Mouse (Mus musculus) liver, postnatal 0 days (tissue): ENCODE results near the gene Cryaa. TPM values are rescaled to one million over a fixed set of nuclear protein-coding genes. Genes with fewer than 3 reads are reported as not detected.

Source experiments
- ATAC-seq: fragments of 200-750 bp; cut with Nextera tagmentation; 2 replicates; pipeline ENCODE4 v1.8.0; 2017; ENCODE audit warnings: mild to moderate bottlenecking, moderate library complexity
- DNase-seq: peaks from one replicate; pipeline ENCODE4 v3.0.0-alpha.2; 2016
- H3K27ac ChIP-seq: fragments of 300-500 bp; sonication (generic); 2 replicates; pipeline ENCODE4 v1.5.1; 2014; ENCODE audit warnings: antibody characterized with exemption, moderate library complexity, mild to moderate bottlenecking, low read depth
- H3K27me3 ChIP-seq: fragments of 300-500 bp; sonication (generic); 2 replicates; pipeline ENCODE4 v1.6.1; 2014; ENCODE audit warnings: low read length, control low read depth, mixed read lengths; ENCODE audit not compliant: insufficient read depth
- H3K36me3 ChIP-seq: fragments of 300-500 bp; sonication (generic); replicated peaks from 2 replicates; pipeline ENCODE4 v1.6.1; 2014; ENCODE audit warnings: mild to moderate bottlenecking, control low read depth, low read length, moderate library complexity, mixed read lengths; ENCODE audit not compliant: insufficient read depth
- H3K4me1 ChIP-seq: fragments of 300-500 bp; sonication (generic); 2 replicates; pipeline ENCODE4 v1.6.1; 2014; ENCODE audit warnings: antibody characterized with exemption, mild to moderate bottlenecking, control low read depth; ENCODE audit not compliant: insufficient read depth
- H3K4me2 ChIP-seq: fragments of 300-500 bp; sonication (generic); 2 replicates; pipeline ENCODE4 v1.6.1; 2014; ENCODE audit warnings: low read depth, mild to moderate bottlenecking, low read length, moderate library complexity, mixed read lengths
- H3K4me3 ChIP-seq: fragments of 300-500 bp; sonication (generic); 2 replicates; pipeline ENCODE4 v1.5.1; 2014; ENCODE audit warnings: low read depth, low read length
- H3K9ac ChIP-seq: fragments of 300-500 bp; sonication (generic); replicated peaks from 2 replicates; pipeline ENCODE4 v1.6.1; 2014; ENCODE audit warnings: mild to moderate bottlenecking, moderate library complexity
- H3K9me3 ChIP-seq: fragments of 300-500 bp; sonication (generic); 2 replicates; pipeline ENCODE4 v1.6.1; 2016; ENCODE audit warnings: mild to moderate bottlenecking, control low read depth, low read length, mixed read lengths
- CTCF ChIP-seq: sonication (generic); IDR thresholded peaks from 2 replicates; pipeline ENCODE4 v1.5.1; 2016; ENCODE audit warnings: antibody characterized with exemption, low read depth
- EP300 ChIP-seq: IDR thresholded peaks from 2 replicates; pipeline ENCODE4 v1.6.1; 2016; ENCODE audit warnings: antibody characterized with exemption, low read depth, mild to moderate bottlenecking
- WGBS: fragments of 180-500 bp; shearing (Covaris S2); extraction: QIAGEN DNeasy Blood & Tissue Kit; methylation state at CpG from one replicate; pipeline ENCODE4 v1.1.7; 2014; ENCODE audit not compliant: insufficient replicate concordance; 5-methylcytosine and 5-hydroxymethylcytosine counted together
- polyA plus RNA-seq: library from polyadenylated mRNA; unstranded; fragments of >200 nt; fragmentation: Nextera tagmentation; extraction: Ambion mirVana; gene quantifications from 2 replicates; pipeline ENCODE4 v1.2.1, GENCODE M21; 2015

The Cryaa gene
- polyA plus RNA-seq, 1 experiment from 2014 or later = not detected

GRCm38 (mm10) chr17:31636277-31636941 lies 41.2 kb upstream of the Cryaa start:
- WGBS = 7% methylated on average over 45 of the region's 45 CpGs
- peak; percentile 82 for ATAC-seq
- peak; percentile 72 for DNase-seq
- Histone ChIP-seq H3K27me3 (peaks cover 21% of the 10 kb centered on the region; the same call in 1 of the 2 replicates), H3K4me2 (peak overlapping the region; percentile 76), H3K9me3 (no peaks in the 10 kb centered on the region), H3K9ac (peak overlapping the region; percentile 69), H3K4me1 (peaks cover 19% of the 10 kb centered on the region), H3K27ac (peak overlapping the region; percentile 97), H3K4me3 (peak overlapping the region; percentile 55), H3K36me3 (no peaks in the 10 kb centered on the region)
- TF ChIP-seq EP300 (peak; percentile 80), CTCF (no peak)

GRCm38 (mm10) chr17:31636942-31637811 lies 40.4 kb upstream of the Cryaa start, which contains the start of gene Cbs:
Gene Cbs (minus strand): TSS chr17:31637238.
- Histone ChIP-seq H3K4me2 (peak within 1 kb of the TSS; percentile 76), H3K27ac (peak within 1 kb of the TSS; percentile 97), H3K27me3 (peaks cover 21% of the 10 kb centered on the region; the same call in 1 of the 2 replicates), H3K4me3 (peak within 1 kb of the TSS; percentile 55), H3K9me3 (no peaks in the 10 kb centered on the region), H3K36me3 (no peaks in the 10 kb centered on the region), H3K9ac (peak within 1 kb of the TSS; percentile 69), H3K4me1 (peaks cover 13% of the 10 kb centered on the region; the same call in 1 of the 2 replicates)
- DNase-seq = peak; percentile 85
- 3% methylated on average over 55 of the region's 61 CpGs for WGBS
- ATAC-seq = peak; percentile 85
- TF ChIP-seq EP300 = peak; percentile 10; the same call in 1 of the 2 replicates
- no peak for TF ChIP-seq CTCF

GRCm38 (mm10) chr17:31637866-31638570 lies 39.6 kb upstream of the Cryaa start:
- Histone ChIP-seq H3K4me2 (no peak overlapping the region), H3K4me3 (no peak overlapping the region), H3K27me3 (peaks cover 21% of the 10 kb centered on the region; the same call in 1 of the 2 replicates), H3K27ac (peak overlapping the region; percentile 97), H3K4me1 (peaks cover 13% of the 10 kb centered on the region; the same call in 1 of the 2 replicates), H3K36me3 (no peaks in the 10 kb centered on the region), H3K9ac (no peak overlapping the region), H3K9me3 (no peaks in the 10 kb centered on the region)
- TF ChIP-seq EP300 (no peak), CTCF (no peak)
- 55% methylated on average over 9 of the region's 9 CpGs for whole genome bisulfite sequencing
- DNase-seq (peak; percentile 58), ATAC-seq (no peak)

GRCm38 (mm10) chr17:31639651-31640050 lies 38.0 kb upstream of the Cryaa start:
- DNase-seq = peak; percentile 50

GRCm38 (mm10) chr17:31642331-31642730 lies 35.3 kb upstream of the Cryaa start:
- Histone ChIP-seq H3K9me3 (no peaks in the 10 kb centered on the region), H3K9ac (no peak overlapping the region), H3K27ac (no peak overlapping the region), H3K27me3 (peaks cover 2% of the 10 kb centered on the region; the same call in 1 of the 2 replicates), H3K4me2 (no peak overlapping the region), H3K36me3 (peaks cover 10% of the 10 kb centered on the region), H3K4me1 (0 out of 2 replicates have a peak, but pooled peaks cover 7% of the 10 kb centered on the region), H3K4me3 (no peak overlapping the region)
- DNase-seq (no peak), ATAC-seq (no peak)
- WGBS = 54% methylated on average over 8 of the region's 8 CpGs
- no peak for TF ChIP-seq CTCF
- TF ChIP-seq EP300 = no peak

More at GRCm38 (mm10) chr17:31639651-31640050, 38.0 kb upstream of the Cryaa start:
- 63% methylated on average over 4 of the region's 4 CpGs for WGBS
- Histone ChIP-seq H3K27me3 (peaks cover 21% of the 10 kb centered on the region; the same call in 1 of the 2 replicates), H3K4me2 (no peak overlapping the region), H3K27ac (0 out of 2 replicates have a peak overlapping the region, but pooled peaks have one; percentile 44), H3K9me3 (no peaks in the 10 kb centered on the region), H3K9ac (no peak overlapping the region), H3K4me3 (no peak overlapping the region), H3K36me3 (no peaks in the 10 kb centered on the region), H3K4me1 (peaks cover 13% of the 10 kb centered on the region; the same call in 1 of the 2 replicates)
- ATAC-seq = no peak
- TF ChIP-seq CTCF (no peak), EP300 (no peak)
